Mouse (Mus musculus) intestine, embryonic 15.5 days (tissue): Measurements from ENCODE around the gene Atad3a. TPM values are rescaled to one million over a fixed set of nuclear protein-coding genes. Genes with fewer than 3 reads are reported as not detected.

Experiments
- ATAC-seq: fragments of 200-750 bp; cut with Nextera tagmentation; 2 replicates; pipeline ENCODE4 v1.8.0; 2017; ENCODE audit warnings: moderate TSS enrichment, moderate library complexity
- H3K27ac ChIP-seq: fragments of 300-500 bp; sonication (generic); 2 replicates; pipeline ENCODE4 v1.5.1; 2015; ENCODE audit warnings: mild to moderate bottlenecking, inconsistent platforms
- H3K27me3 ChIP-seq: fragments of 300-500 bp; sonication (generic); replicated peaks from 2 replicates; pipeline ENCODE4 v1.6.1; 2015; ENCODE audit warnings: inconsistent platforms
- H3K36me3 ChIP-seq: fragments of 300-500 bp; sonication (generic); 2 replicates; pipeline ENCODE4 v1.6.1; 2015; ENCODE audit warnings: inconsistent platforms
- H3K4me1 ChIP-seq: fragments of 300-500 bp; sonication (generic); replicated peaks from 2 replicates; pipeline ENCODE4 v1.6.1; 2015; ENCODE audit warnings: inconsistent platforms
- H3K4me2 ChIP-seq: fragments of 300-500 bp; sonication (generic); replicated peaks from 2 replicates; pipeline ENCODE4 v1.6.1; 2015; ENCODE audit warnings: mild to moderate bottlenecking, inconsistent platforms
- H3K4me3 ChIP-seq: fragments of 300-500 bp; sonication (generic); replicated peaks from 2 replicates; pipeline ENCODE4 v1.5.1; 2015; ENCODE audit warnings: inconsistent platforms
- H3K9ac ChIP-seq: fragments of 300-500 bp; sonication (generic); 2 replicates; pipeline ENCODE4 v1.6.1; 2015; ENCODE audit warnings: inconsistent platforms
- H3K9me3 ChIP-seq: fragments of 300-500 bp; sonication (generic); 2 replicates; pipeline ENCODE4 v1.6.1; 2016; ENCODE audit warnings: inconsistent platforms
- WGBS: fragments of 180-500 bp; shearing (Covaris S2); methylation state at CpG from one replicate; pipeline ENCODE4 v1.1.7; 2015; 5-methylcytosine and 5-hydroxymethylcytosine counted together
- polyA plus RNA-seq: library from polyadenylated mRNA; unstranded; fragments of >200 nt; fragmentation: Nextera tagmentation; extraction: Ambion mirVana; gene quantifications from 2 replicates; pipeline ENCODE4 v1.2.1, GENCODE M21; 2015

The Atad3a gene
- polyA plus RNA-seq, 1 experiment from 2014 or later = 135 TPM

DNA sequence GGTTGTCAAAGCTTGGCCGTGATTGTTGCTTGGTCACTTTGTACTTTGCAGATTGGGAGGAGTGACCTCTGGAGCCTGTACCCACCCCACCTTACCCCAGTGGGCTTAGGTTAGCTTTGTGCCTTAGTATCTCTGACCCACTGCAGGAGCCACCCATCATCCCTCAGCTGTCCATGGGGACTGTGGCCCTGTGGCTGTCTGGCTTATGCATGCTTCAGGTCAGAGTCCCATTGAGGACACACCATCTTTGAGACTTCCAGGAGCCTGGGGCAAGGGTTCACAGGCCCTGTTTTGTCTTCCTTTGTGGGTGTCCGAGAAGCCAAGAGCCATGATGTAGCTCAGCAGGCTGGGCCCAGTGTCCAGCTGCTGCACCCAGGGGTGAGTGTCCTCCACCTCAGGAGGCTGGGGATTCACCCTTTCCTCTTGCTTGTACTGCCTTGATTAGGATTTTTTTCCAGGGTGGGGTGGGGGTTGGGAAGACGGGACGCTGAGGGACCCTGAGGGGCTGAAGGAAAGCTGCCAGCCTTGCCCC, 65.3 kb downstream of the Atad3a start:
- H3K27me3 ChIP-seq = no peaks in the 10 kb centered on the region
- no peaks in the 10 kb centered on the region for H3K9me3 ChIP-seq
- H3K36me3 ChIP-seq = no peaks in the 10 kb centered on the region
- peak overlapping the region; percentile 72; the same call in 1 of the 2 replicates for H3K9ac ChIP-seq
- H3K4me2 ChIP-seq = peak overlapping the region; percentile 97
- H3K4me1 ChIP-seq = peaks cover 18% of the 10 kb centered on the region
- ATAC-seq = no peak
- H3K4me3 ChIP-seq = no peak overlapping the region
- no peak overlapping the region for H3K27ac ChIP-seq
- WGBS = 85% methylated on average over 4 of the region's 4 CpGs

DNA sequence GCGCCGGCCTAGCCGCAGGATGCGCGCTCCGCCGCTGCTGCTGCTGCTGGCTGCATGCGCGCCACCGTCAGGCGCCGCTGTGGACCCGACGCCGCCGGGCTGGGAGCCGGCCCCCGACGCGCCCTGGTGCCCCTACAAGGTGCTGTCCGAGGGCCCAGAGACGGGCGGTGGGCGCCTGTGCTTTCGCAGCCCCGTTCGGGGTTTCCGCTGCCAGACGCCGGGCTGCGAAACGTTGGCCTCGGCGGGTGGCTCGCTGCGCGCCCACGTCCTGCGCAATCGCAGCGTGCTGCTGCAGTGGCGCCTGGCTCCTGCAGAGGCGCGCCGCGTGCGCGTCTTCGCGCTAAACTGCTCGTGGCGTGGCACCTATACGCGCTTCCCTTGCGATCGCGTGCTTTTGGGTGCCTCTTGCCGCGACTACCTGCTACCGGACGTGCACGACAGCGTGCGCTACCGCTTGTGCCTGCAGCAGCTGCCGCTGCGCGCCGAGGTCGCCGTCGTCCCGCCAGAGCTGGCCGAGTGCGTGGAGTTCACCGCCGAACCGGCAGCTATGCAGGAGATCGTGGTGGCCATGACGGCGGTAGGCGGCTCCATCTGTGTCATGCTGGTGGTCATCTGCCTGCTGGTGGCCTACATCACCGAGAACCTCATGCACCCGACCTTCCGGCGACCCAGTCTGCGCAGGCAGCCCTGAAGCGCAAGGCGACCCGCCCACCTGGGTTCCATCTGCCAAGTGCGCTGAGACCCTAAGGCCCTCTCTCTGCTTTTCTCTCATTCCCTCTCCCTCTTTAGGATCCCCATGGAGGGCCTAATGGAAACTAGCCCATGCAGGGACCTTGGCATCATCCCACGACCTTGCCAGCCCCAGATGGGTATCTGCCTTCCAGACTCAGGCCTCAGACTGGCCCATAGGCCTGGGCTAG, 66.2 kb downstream of the Atad3a start:
- Histone ChIP-seq H3K27ac (peak overlapping the region; percentile 55; the same call in 1 of the 2 replicates), H3K9ac (peak overlapping the region; percentile 72), H3K4me3 (peak overlapping the region; percentile 70), H3K9me3 (no peaks in the 10 kb centered on the region), H3K4me1 (peaks cover 18% of the 10 kb centered on the region), H3K4me2 (peak overlapping the region; percentile 97), H3K36me3 (no peaks in the 10 kb centered on the region), H3K27me3 (no peaks in the 10 kb centered on the region)
- 1% methylated on average over 87 of the region's 92 CpGs for WGBS
- ATAC-seq = peak; percentile 77

DNA sequence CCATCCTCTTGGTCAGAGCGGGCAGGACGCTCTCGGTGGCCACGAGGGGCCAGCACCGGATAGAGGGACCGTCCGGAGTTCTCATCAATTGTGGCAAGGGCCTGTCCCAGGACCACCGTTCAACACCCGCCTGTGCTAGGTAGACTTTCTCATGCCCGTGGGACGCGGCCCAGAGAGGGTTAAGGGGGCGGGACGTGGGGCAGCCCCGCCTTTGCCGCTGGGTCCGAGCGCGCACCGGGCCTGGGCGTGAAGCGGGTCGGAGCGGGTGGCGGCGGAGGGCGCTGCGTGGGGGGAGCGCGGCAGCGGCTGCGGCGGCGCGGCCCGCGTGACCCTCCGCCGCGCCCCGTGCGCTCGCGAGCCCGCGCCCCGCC, 66.8 kb downstream of the Atad3a start, which contains the start of gene Fndc10:
Gene Fndc10, plus strand, starts transcription at position 232 of the 371 bp plus-strand sequence.
- peak within 1 kb of the TSS; percentile 55; the same call in 1 of the 2 replicates for H3K27ac ChIP-seq
- peak within 1 kb of the TSS; percentile 70 for H3K4me3 ChIP-seq
- peak; percentile 85 for ATAC-seq
- H3K36me3 ChIP-seq = no peaks in the 10 kb centered on the region
- no peaks in the 10 kb centered on the region for H3K27me3 ChIP-seq
- WGBS = under 1% methylated on average over 25 of the region's 47 CpGs
- peaks cover 18% of the 10 kb centered on the region for H3K4me1 ChIP-seq
- peak within 1 kb of the TSS; percentile 72 for H3K9ac ChIP-seq
- H3K9me3 ChIP-seq = no peaks in the 10 kb centered on the region
- peak within 1 kb of the TSS; percentile 97 for H3K4me2 ChIP-seq

DNA sequence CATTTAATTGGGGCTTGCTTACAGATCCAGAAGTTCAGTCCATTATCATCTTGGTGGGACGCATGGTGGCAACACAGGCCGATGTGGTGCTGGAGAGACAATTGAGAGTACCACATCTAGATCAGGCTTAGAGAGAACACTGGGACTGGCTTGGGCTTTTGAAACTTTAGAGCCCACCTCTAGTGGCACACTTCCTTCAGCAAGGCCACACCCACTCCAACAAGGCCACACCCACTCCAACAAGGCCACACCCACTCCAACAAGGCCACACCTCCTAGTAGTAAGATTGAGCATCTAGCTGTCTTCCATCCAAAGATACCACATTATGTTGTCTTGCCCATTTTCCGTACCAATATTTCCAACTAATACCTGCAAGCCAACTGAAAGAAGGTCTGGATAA, 68.5 kb downstream of the Atad3a start:
- Histone ChIP-seq H3K27me3 (no peaks in the 10 kb centered on the region), H3K36me3 (no peaks in the 10 kb centered on the region), H3K27ac (no peak overlapping the region), H3K4me3 (no peak overlapping the region), H3K9me3 (no peaks in the 10 kb centered on the region), H3K4me1 (peaks cover 18% of the 10 kb centered on the region), H3K4me2 (no peak overlapping the region), H3K9ac (no peak overlapping the region)
- WGBS = 91% methylated on average over 3 of the region's 3 CpGs
- ATAC-seq = no peak

Other genes starting within 250 kb of the Atad3a start
- gene Nadk, start 198.7 kb downstream of the Atad3a start, polyA plus RNA-seq = 91.6 and 93.4 TPM in 2 replicates
- gene Slc35e2, start 159.7 kb downstream of the Atad3a start, polyA plus RNA-seq = 7.0 and 7.2 TPM in 2 replicates
- gene Cdk11b, start 136.2 kb downstream of the Atad3a start, polyA plus RNA-seq = 50.2 and 53.9 TPM in 2 replicates
- not detected in 2 replicates for gene Gm10563, start 115.7 kb downstream of the Atad3a start, polyA plus RNA-seq
- gene Mmp23, start 107.7 kb downstream of the Atad3a start, polyA plus RNA-seq = 36.8 and 38.0 TPM in 2 replicates
- 17.8 and 22.6 TPM in 2 replicates for gene Mib2, start 91.9 kb downstream of the Atad3a start, polyA plus RNA-seq
- gene Fndc10, start 66.8 kb downstream of the Atad3a start, polyA plus RNA-seq = 6.1 and 7.6 TPM in 2 replicates
- 150 and 153 TPM in 2 replicates for gene Ssu72, start 56.3 kb downstream of the Atad3a start, polyA plus RNA-seq
- gene Tmem240, start 26.3 kb downstream of the Atad3a start, polyA plus RNA-seq = 0.80 and 0.84 TPM in 2 replicates
- gene Vwa1, start 13.6 kb upstream of the Atad3a start, polyA plus RNA-seq = 16.7 TPM in 2 replicates
- gene Tmem88b, start 24.8 kb upstream of the Atad3a start, polyA plus RNA-seq = 1.00 and 1.1 TPM in 2 replicates
- gene Ankrd65, start 29.3 kb upstream of the Atad3a start, polyA plus RNA-seq = not detected in 2 replicates
- gene Mrpl20, start 41.8 kb upstream of the Atad3a start, polyA plus RNA-seq = 225 and 226 TPM in 2 replicates
- 132 and 138 TPM in 2 replicates for gene Ccnl2, start 51.4 kb upstream of the Atad3a start, polyA plus RNA-seq
- gene Aurkaip1, start 70.2 kb upstream of the Atad3a start, polyA plus RNA-seq = 169 and 171 TPM in 2 replicates
- gene Mxra8, start 78.6 kb upstream of the Atad3a start, polyA plus RNA-seq = 76.9 and 81.3 TPM in 2 replicates
- gene Dvl1, start 86.3 kb upstream of the Atad3a start, polyA plus RNA-seq = 9.9 and 11.9 TPM in 2 replicates
- 0.25 and 0.51 TPM in 2 replicates for gene Tas1r3, start 102.3 kb upstream of the Atad3a start, polyA plus RNA-seq
- 20.3 and 20.6 TPM in 2 replicates for gene Cptp, start 108.3 kb upstream of the Atad3a start, polyA plus RNA-seq
- 61.3 and 64.1 TPM in 2 replicates for gene Ints11, start 108.5 kb upstream of the Atad3a start, polyA plus RNA-seq
- gene Pusl1, start 130.7 kb upstream of the Atad3a start, polyA plus RNA-seq = 46.6 and 54.0 TPM in 2 replicates
- 12.2 and 13.7 TPM in 2 replicates for gene Acap3, start 130.7 kb upstream of the Atad3a start, polyA plus RNA-seq
- gene Ube2j2, start 182.7 kb upstream of the Atad3a start, polyA plus RNA-seq = 100 and 105 TPM in 2 replicates
- 60.1 and 60.2 TPM in 2 replicates for gene C1qtnf12, start 201.2 kb upstream of the Atad3a start, polyA plus RNA-seq
- gene B3galt6, start 231.6 kb upstream of the Atad3a start, polyA plus RNA-seq = 13.4 and 14.0 TPM in 2 replicates
- 154 and 166 TPM in 2 replicates for gene Sdf4, start 231.8 kb upstream of the Atad3a start, polyA plus RNA-seq